Mouse (Mus musculus) small intestine, adult 2 months (tissue): ENCODE results near the gene Tspear. TPM values are rescaled to one million over a fixed set of nuclear protein-coding genes. Genes with fewer than 3 reads are reported as not detected.

Experiments
- H3K27ac ChIP-seq: fragments of 200-500 bp; 2 replicates; pipeline ENCODE4 v1.5.1; 2012; ENCODE audit warnings: low read depth, low read length, control low read depth, inconsistent platforms; ENCODE audit not compliant: insufficient read depth
- H3K27me3 ChIP-seq: fragments of 200-500 bp; 2 replicates; pipeline ENCODE4 v1.6.1; 2012; ENCODE audit warnings: mild to moderate bottlenecking, moderate library complexity, low read length, inconsistent platforms; ENCODE audit not compliant: control insufficient read depth, insufficient read depth
- H3K36me3 ChIP-seq: fragments of 200-500 bp; 2 replicates; pipeline ENCODE4 v1.6.1; 2012; ENCODE audit warnings: mild to moderate bottlenecking, low read length, control low read depth, inconsistent platforms; ENCODE audit not compliant: control insufficient read depth, insufficient read depth
- H3K4me1 ChIP-seq: fragments of 200-500 bp; 2 replicates; pipeline ENCODE4 v1.6.1; 2012; ENCODE audit warnings: low read length, inconsistent platforms, mixed read lengths; ENCODE audit not compliant: control insufficient read depth, insufficient read depth, insufficient read length
- H3K4me3 ChIP-seq: fragments of 200-500 bp; 2 replicates; pipeline ENCODE4 v1.5.1; 2012; ENCODE audit warnings: low read depth, mild to moderate bottlenecking, control low read depth, inconsistent platforms, low read length, moderate library complexity
- CTCF ChIP-seq: fragments of 200-500 bp; IDR thresholded peaks from 2 replicates; pipeline ENCODE4 v1.5.1; 2012; ENCODE audit warnings: low read depth, mild to moderate bottlenecking, control low read depth, inconsistent platforms, low read length, moderate library complexity, mixed read lengths; ENCODE audit not compliant: insufficient replicate concordance, insufficient read length; ENCODE audit errors: extremely low read depth
- POLR2A ChIP-seq: fragments of 200-500 bp; IDR thresholded peaks from 2 replicates; pipeline ENCODE4 v1.6.1; 2012; ENCODE audit warnings: low read depth, mild to moderate bottlenecking, control low read depth, inconsistent platforms, low read length, moderate library complexity
- WGBS: fragments of 180-500 bp; shearing (Covaris S2); methylation state at CpG from one replicate; pipeline ENCODE4 v1.1.7; 2018; 5-methylcytosine and 5-hydroxymethylcytosine counted together
- polyA plus RNA-seq: library from polyadenylated mRNA; depleted of rRNA; stranded (reverse); fragments of >200 nt; gene quantifications from 2 replicates; pipeline ENCODE4 v1.2.3, GENCODE M21; 2012

Tspear gene
- polyA plus RNA-seq, 1 experiment, result 0.33 TPM

DNA sequence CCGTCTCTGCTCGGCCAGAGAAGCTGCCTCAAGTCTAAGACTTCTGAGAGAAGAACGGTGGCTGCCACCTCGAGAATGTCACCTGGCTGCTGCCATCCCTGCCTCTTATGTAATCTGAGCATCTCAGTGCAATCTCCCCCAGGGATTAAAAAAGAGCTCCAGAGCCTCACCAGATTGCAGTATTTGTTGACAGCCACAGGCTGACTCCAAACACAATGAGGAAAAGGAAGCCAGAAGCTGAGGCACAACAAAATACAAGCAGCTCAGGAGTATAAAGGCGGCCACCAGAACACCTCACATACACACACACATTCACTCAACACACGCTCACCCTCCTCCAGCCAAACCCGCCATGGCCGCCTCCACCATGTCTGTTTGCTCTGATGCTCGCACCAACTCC lies 149.3 kb downstream of the Tspear start, which contains the start of gene Krtap10-10:
Krtap10-10 (plus strand) TSS at position 301 of the 400 bp plus-strand sequence.
- Histone ChIP-seq H3K4me3 (no peak within 1 kb of the TSS), H3K4me1 (no peaks in the 10 kb centered on the region), H3K36me3 (no peaks in the 10 kb centered on the region), H3K27me3 (no peaks in the 10 kb centered on the region), H3K27ac (no peak within 1 kb of the TSS)
- no peak for TF ChIP-seq POLR2A
- TF ChIP-seq CTCF, result no peak
- 70% methylated on average over 9 of the region's 9 CpGs for WGBS

DNA sequence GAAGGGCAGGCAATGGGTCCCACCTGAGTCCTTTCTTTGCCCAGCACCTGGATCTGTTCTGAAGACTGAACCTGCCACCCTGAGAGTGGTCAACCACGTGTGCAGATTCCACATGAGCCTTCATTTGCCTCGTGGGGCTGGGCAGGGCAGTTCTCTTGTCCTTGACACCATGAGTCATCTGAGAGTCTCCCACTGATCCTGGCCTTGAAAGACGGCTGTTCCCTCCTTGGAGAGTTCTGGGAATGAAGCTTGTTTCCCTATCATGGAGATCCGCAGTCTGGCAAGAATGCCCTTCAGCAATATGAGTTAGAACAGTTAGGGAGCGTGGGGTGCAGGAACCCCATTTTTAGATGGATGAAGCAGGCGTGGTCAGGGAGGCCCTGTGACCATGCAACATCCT lies 152.6 kb downstream of the Tspear start:
- Histone ChIP-seq H3K27me3 (no peaks in the 10 kb centered on the region), H3K36me3 (no peaks in the 10 kb centered on the region), H3K4me1 (no peaks in the 10 kb centered on the region), H3K4me3 (no peak overlapping the region), H3K27ac (no peak overlapping the region)
- TF ChIP-seq POLR2A (no peak), CTCF (no peak)
- 60% methylated on average over 6 of the region's 6 CpGs for WGBS

- TF ChIP-seq CTCF (no peak), POLR2A (no peak)
- 51% methylated on average over 3 of the region's 3 CpGs for WGBS
- Histone ChIP-seq H3K27ac (no peak within 1 kb of the TSS), H3K4me3 (no peak within 1 kb of the TSS), H3K4me1 (peaks cover 2% of the 10 kb centered on the region; the same call in 1 of the 2 replicates), H3K36me3 (no peaks in the 10 kb centered on the region), H3K27me3 (no peaks in the 10 kb centered on the region)
Observed at GRCm38 (mm10) chr10:77846503-77846902, 160.1 kb downstream of the Tspear start, which contains the start of gene Gm36176. Gene Gm36176, plus strand, starts transcription at chr10:77846803.

- Histone ChIP-seq H3K27me3 (no peaks in the 10 kb centered on the region), H3K36me3 (no peaks in the 10 kb centered on the region), H3K4me3 (no peak overlapping the region), H3K4me1 (peaks cover 2% of the 10 kb centered on the region; the same call in 1 of the 2 replicates), H3K27ac (no peak overlapping the region)
- TF ChIP-seq POLR2A (no peak), CTCF (no peak)
- WGBS, result 20% methylated on average over 2 of the region's 2 CpGs
Observed at GRCm38 (mm10) chr10:77846961-77847360, 160.6 kb downstream of the Tspear start.

GRCm38 (mm10) chr10:77847538-77847937 lies 161.2 kb downstream of the Tspear start:
- 29% methylated on average over 2 of the region's 2 CpGs for WGBS
- TF ChIP-seq POLR2A (no peak), CTCF (no peak)
- H3K27me3 ChIP-seq, result no peaks in the 10 kb centered on the region
- H3K4me3 ChIP-seq, result no peak overlapping the region
- H3K36me3 ChIP-seq, result no peaks in the 10 kb centered on the region
- H3K4me1 ChIP-seq, result peaks cover 2% of the 10 kb centered on the region; the same call in 1 of the 2 replicates
- H3K27ac ChIP-seq, result no peak overlapping the region

GRCm38 (mm10) chr10:77852559-77852958 lies 166.2 kb downstream of the Tspear start, which contains the start of gene Gm10318:
Gene Gm10318, plus strand, starts transcription at chr10:77852859.
- H3K27ac ChIP-seq, result no peak within 1 kb of the TSS
- WGBS, result 74% methylated on average over 9 of the region's 9 CpGs
- no peaks in the 10 kb centered on the region for H3K27me3 ChIP-seq
- TF ChIP-seq CTCF (no peak), POLR2A (no peak)
- H3K4me1 ChIP-seq, result no peaks in the 10 kb centered on the region
- no peaks in the 10 kb centered on the region for H3K36me3 ChIP-seq
- H3K4me3 ChIP-seq, result no peak within 1 kb of the TSS

GRCm38 (mm10) chr10:77861675-77862074 lies 175.3 kb downstream of the Tspear start, which contains the start of gene Gm3285:
Gene Gm3285, plus strand, starts transcription at chr10:77861975.
- Histone ChIP-seq H3K4me3 (no peak within 1 kb of the TSS), H3K36me3 (no peaks in the 10 kb centered on the region), H3K27ac (no peak within 1 kb of the TSS), H3K4me1 (peaks cover 2% of the 10 kb centered on the region), H3K27me3 (no peaks in the 10 kb centered on the region; the same call in 1 of the 2 replicates)
- WGBS, result 53% methylated on average over 7 of the region's 7 CpGs
- no peak for TF ChIP-seq POLR2A
- no peak for TF ChIP-seq CTCF
